Mouse (Mus musculus): ENCODE measurements around the gene Vkorc1l1. TPM values are rescaled to one million over a fixed set of nuclear protein-coding genes. Genes with fewer than 3 reads are reported as not detected.
"Not testable (repeated sequence)": the region's sequence is repeated elsewhere in the genome, so short reads cannot be mapped to it uniquely, and the experiment has no call there.

Vkorc1l1 gene
- total and polyA plus RNA-seq, 2 experiments from 2014 or later: 22.3 to 73.3 TPM

DNA sequence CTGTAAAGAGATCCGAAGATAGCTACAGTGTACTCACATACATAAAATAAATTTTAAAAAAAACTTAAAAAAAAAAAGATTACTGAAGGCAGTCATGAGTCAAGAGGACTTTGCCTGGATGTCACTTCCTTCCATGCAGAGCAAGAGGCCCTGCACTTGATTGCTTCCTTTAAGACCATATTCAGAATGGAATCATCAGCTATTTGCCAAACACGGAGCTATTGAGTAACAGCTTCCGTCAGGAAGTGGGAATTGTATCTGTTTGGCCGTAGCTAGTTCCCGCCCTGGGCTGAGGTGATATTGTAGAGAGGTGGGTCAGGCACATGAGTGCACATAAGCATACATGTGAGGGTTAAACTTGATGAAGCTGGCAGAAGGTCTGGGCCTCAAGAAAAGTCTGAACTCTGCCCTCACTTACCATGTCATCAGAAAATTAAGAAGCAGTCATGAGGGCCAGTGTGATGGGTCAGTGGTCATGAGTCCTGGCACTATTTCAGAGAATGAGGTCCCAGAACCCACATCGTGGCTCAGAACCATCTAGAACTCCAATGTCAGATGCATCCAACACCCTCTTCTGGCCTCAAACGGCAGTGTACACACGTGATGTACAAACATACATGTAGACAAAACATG, 16.8 kb upstream of the Vkorc1l1 start:
- WGBS: 89% methylated on average over 8 of the region's 8 CpGs
- DNase-seq (ENCODE audit: low spot score): no peak

DNA sequence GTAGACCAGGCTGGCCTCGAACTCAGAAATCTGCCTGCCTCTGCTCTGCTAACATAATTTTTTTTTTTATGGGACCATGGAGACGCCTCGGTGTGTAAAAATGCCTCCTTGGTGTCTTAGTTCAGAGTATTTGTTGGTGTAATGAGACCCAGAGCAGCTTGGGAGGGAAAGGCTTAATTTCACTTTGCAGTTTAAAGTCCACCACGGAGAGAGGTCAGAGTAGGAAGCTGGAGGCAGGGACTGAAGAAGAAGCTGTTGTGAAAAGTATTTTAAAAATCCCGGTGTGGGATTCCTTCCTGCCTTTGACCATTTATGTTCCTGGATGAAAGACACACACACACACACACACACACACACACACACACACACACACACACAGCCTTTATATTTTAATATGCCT, 15.8 kb upstream of the Vkorc1l1 start:
- no peak overlapping the region for H3K4me2 ChIP-seq (ENCODE audit: low read depth, low read length)
- H3K9me3 ChIP-seq (ENCODE audit: low read length): no peaks in the 10 kb centered on the region
- no peaks in the 10 kb centered on the region for H3K27me3 ChIP-seq (ENCODE audit: insufficient read depth, low read length)
- ATAC-seq (no peak), DNase-seq (ENCODE audit: low spot score) (no peak)
- no peak for TF ChIP-seq CTCF (IDR thresholded peaks at IDR 0.05; ENCODE audit: low read depth)
- H3K36me3 ChIP-seq (ENCODE audit: insufficient read depth, low read length): no peaks in the 10 kb centered on the region
- H3K4me3 ChIP-seq (ENCODE audit: low read length): no peak overlapping the region
- no peak overlapping the region for H3K9ac ChIP-seq (replicated peaks; ENCODE audit: low read length)
- 77% methylated on average over 5 of the region's 5 CpGs for WGBS
- H3K27ac ChIP-seq: no peak overlapping the region
- no peaks in the 10 kb centered on the region for H3K4me1 ChIP-seq (ENCODE audit: insufficient read depth, low read length)

More for the DNA sequence above, 16.8 kb upstream of the Vkorc1l1 start:
- H3K27me3 ChIP-seq (ENCODE audit: insufficient read depth, low read length): no peaks in the 10 kb centered on the region
- no peak for TF ChIP-seq CTCF (IDR thresholded peaks at IDR 0.05; ENCODE audit: low read depth)
- H3K9me3 ChIP-seq (ENCODE audit: low read length): no peaks in the 10 kb centered on the region
- no peak overlapping the region for H3K4me3 ChIP-seq (ENCODE audit: low read length)
- no peaks in the 10 kb centered on the region for H3K4me1 ChIP-seq (ENCODE audit: insufficient read depth, low read length)
- no peak overlapping the region for H3K9ac ChIP-seq (replicated peaks; ENCODE audit: low read length)
- no peak for ATAC-seq
- no peak overlapping the region for H3K4me2 ChIP-seq (ENCODE audit: low read depth, low read length)
- H3K36me3 ChIP-seq (ENCODE audit: insufficient read depth, low read length): no peaks in the 10 kb centered on the region
- no peak overlapping the region for H3K27ac ChIP-seq

GRCm38 (mm10) chr5:129929924-129930855, 11.6 kb upstream of the Vkorc1l1 start:
- H3K4me1 ChIP-seq (ENCODE audit: insufficient read depth, low read length): no peaks in the 10 kb centered on the region
- no peaks in the 10 kb centered on the region for H3K27me3 ChIP-seq (ENCODE audit: insufficient read depth, low read length)
- no peak overlapping the region for H3K4me3 ChIP-seq (ENCODE audit: low read length)
- no peaks in the 10 kb centered on the region for H3K9me3 ChIP-seq (ENCODE audit: low read length)
- ATAC-seq (no peak), DNase-seq (ENCODE audit: low spot score) (no peak)
- WGBS: 41% methylated on average over 9 of the region's 9 CpGs
- no peak for TF ChIP-seq CTCF (IDR thresholded peaks at IDR 0.05; ENCODE audit: low read depth)
- no peak overlapping the region for H3K9ac ChIP-seq (replicated peaks; ENCODE audit: low read length)
- no peaks in the 10 kb centered on the region for H3K36me3 ChIP-seq (ENCODE audit: insufficient read depth, low read length)
- no peak overlapping the region for H3K4me2 ChIP-seq (ENCODE audit: low read depth, low read length)
- no peak overlapping the region for H3K27ac ChIP-seq

DNA sequence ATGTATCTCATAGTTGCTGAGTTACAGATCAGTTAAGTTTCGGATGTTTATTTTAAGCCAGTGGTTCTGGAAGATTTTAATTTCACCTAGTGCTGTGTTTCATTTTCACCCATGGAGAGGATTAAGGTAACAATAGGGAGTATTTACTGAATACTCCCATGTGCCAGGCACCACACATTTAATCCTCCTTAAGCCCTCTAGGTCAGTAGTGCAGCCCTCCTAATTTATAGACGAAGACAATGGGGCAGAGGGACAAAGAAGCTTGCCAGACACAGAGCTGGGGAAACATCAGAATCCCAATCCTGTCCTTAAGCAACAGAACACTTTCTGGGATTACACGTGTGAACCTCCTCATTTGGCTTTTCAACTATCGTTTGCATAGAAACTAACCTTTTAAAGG, 4.8 kb upstream of the Vkorc1l1 start:
- no peak for DNase-seq (ENCODE audit: low spot score)
- no peaks in the 10 kb centered on the region for H3K27me3 ChIP-seq (ENCODE audit: insufficient read depth, low read length)
- ATAC-seq: no peak

GRCm38 (mm10) chr5:129940281-129940680, 1.5 kb upstream of the Vkorc1l1 start:
- no peaks in the 10 kb centered on the region for H3K36me3 ChIP-seq (ENCODE audit: insufficient read depth, low read length)
- no peak overlapping the region for H3K9ac ChIP-seq (replicated peaks; ENCODE audit: low read length)
- no peaks in the 10 kb centered on the region for H3K9me3 ChIP-seq (ENCODE audit: low read length)
- no peak overlapping the region for H3K4me2 ChIP-seq (ENCODE audit: low read depth, low read length)
- 0 out of 2 replicates have a peak, but pooled peaks cover 4% of the 10 kb centered on the region for H3K4me1 ChIP-seq (ENCODE audit: insufficient read depth, low read length)
- 69% methylated on average over 2 of the region's 2 CpGs for WGBS
- TF ChIP-seq CTCF (IDR thresholded peaks at IDR 0.05; ENCODE audit: low read depth): no peak
- no peak for DNase-seq (ENCODE audit: low spot score)
- no peak overlapping the region for H3K27ac ChIP-seq
- H3K4me3 ChIP-seq (ENCODE audit: low read length): no peak overlapping the region
- no peak for ATAC-seq
- no peaks in the 10 kb centered on the region for H3K27me3 ChIP-seq (ENCODE audit: insufficient read depth, low read length)

More for the DNA sequence above, 4.8 kb upstream of the Vkorc1l1 start:
- no peak overlapping the region for H3K4me3 ChIP-seq (ENCODE audit: low read length)
- no peak overlapping the region for H3K27ac ChIP-seq
- no peak overlapping the region for H3K9ac ChIP-seq (replicated peaks; ENCODE audit: low read length)
- H3K36me3 ChIP-seq (ENCODE audit: insufficient read depth, low read length): no peaks in the 10 kb centered on the region
- 43% methylated on average over 4 of the region's 4 CpGs for WGBS
- no peak for TF ChIP-seq CTCF (IDR thresholded peaks at IDR 0.05; ENCODE audit: low read depth)
- H3K9me3 ChIP-seq (ENCODE audit: low read length): no peaks in the 10 kb centered on the region
- no peaks in the 10 kb centered on the region for H3K4me1 ChIP-seq (ENCODE audit: insufficient read depth, low read length)
- H3K4me2 ChIP-seq (ENCODE audit: low read depth, low read length): no peak overlapping the region

DNA sequence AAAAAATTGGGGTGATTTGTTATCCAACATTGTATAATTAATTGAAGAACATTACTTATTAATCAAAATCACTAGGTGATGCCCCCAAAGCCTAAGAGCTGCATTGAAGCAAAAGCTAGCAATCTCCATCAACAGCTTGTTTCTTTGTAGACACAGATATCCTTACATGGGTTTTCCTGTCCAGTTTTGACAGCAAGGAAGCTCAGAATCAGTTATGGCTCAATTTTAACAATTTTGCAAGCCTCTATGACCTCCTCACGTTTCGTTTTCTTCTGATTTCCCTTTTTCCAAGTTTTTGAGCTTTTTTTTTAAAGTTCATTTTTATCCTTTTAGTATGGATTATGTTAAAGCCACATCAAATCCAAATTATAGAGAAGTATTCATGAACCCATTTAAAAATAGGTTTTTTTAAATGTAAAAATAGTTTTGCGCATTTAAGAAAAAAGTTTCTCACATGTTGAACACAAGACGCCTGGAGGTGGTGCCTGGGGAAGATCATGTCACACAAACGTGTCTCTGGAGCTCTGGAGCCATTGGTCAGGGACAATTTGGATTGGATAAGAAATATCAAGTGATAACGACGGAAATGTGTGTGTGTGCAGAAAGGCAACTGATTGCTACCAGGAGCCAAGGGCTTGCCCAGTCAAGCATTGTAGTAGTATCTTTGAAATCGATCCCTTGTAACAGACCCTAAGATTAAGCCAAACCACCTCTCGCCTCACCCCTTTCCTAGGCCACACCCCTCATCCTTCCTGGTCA, 855 bp upstream of the Vkorc1l1 start:
- no peak for TF ChIP-seq CTCF (IDR thresholded peaks at IDR 0.05; ENCODE audit: low read depth)
- Histone ChIP-seq H3K27ac (peak overlapping the region; percentile 65), H3K4me2 (ENCODE audit: low read depth, low read length) (peak overlapping the region; percentile 52), H3K36me3 (ENCODE audit: insufficient read depth, low read length) (no peaks in the 10 kb centered on the region), H3K4me1 (ENCODE audit: insufficient read depth, low read length) (0 out of 2 replicates have a peak, but pooled peaks cover 4% of the 10 kb centered on the region), H3K4me3 (ENCODE audit: low read length) (peak overlapping the region; percentile 86), H3K27me3 (ENCODE audit: insufficient read depth, low read length) (no peaks in the 10 kb centered on the region), H3K9ac (replicated peaks; ENCODE audit: low read length) (peak overlapping the region; percentile 19; the same call in 1 of the 2 replicates), H3K9me3 (ENCODE audit: low read length) (no peaks in the 10 kb centered on the region)
- 8% methylated on average over 9 of the region's 9 CpGs for WGBS
- DNase-seq (ENCODE audit: low spot score) (no peak), ATAC-seq (no peak; the same call in 1 of the 2 replicates)

DNA sequence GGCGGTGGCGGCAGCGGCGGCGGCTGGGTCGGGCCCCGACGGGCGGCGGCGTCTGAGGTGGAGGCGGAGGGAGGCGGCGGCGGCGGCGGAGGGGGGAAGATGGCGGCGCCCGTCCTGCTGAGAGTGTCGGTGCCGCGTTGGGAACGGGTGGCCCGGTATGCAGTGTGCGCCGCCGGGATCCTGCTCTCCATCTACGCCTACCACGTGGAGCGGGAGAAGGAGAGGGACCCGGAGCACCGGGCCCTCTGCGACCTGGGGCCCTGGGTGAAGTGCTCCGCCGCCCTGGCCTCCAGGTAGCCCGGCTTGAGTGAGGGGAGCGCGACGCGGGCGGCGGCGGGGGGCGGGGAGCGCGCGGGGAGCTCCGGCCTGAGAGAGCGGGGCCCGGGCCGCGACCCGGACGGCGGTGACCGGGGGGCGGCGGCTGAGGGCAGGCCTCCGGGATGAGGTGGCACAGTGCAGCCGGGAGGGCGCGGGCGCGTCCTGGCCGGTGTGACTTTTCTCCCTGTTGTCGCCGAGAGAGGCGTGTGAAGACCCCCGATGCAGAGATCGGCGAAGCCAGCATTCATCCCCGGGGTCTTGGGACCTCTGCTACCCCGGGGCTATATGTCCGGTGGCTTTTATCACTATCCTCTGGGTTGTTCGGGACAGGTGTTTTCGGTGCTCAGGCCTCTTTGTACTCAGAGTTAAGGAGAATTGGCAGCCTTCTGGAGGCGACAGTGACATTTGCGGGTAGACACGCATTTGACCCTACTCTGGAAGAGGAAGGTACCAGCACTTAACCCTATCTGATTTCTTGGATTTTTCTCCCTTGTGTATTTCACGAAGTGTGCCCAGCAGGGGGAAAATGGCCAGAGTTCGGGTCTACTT, 536 bp downstream of the Vkorc1l1 start:
- not testable (repeated sequence) for H3K4me1 ChIP-seq (ENCODE audit: insufficient read depth, low read length); H3K9me3 ChIP-seq (ENCODE audit: low read length); H3K27me3 ChIP-seq (ENCODE audit: insufficient read depth, low read length); H3K36me3 ChIP-seq (ENCODE audit: insufficient read depth, low read length)
- H3K4me2 ChIP-seq (ENCODE audit: low read depth, low read length): peak overlapping the region; percentile 81
- peak; percentile 53 for ATAC-seq
- peak overlapping the region; percentile 70; the same call in 1 of the 2 replicates for H3K27ac ChIP-seq
- DNase-seq (ENCODE audit: low spot score): peak; percentile 31
- peak overlapping the region; percentile 86 for H3K4me3 ChIP-seq (ENCODE audit: low read length)
- H3K9ac ChIP-seq (replicated peaks; ENCODE audit: low read length): peak overlapping the region; percentile 79
- WGBS: under 1% methylated on average over 45 of the region's 82 CpGs
